Mouse (Mus musculus) layer of hippocampus, postnatal 25 days (tissue): ENCODE data around the gene Olfr1217. TPM values are rescaled to one million over a fixed set of nuclear protein-coding genes. Genes with fewer than 3 reads are reported as not detected.
"Not testable (repeated sequence)": the region's sequence is repeated elsewhere in the genome, so short reads cannot be mapped to it uniquely, and the experiment has no call there.

Experiments
- DNase-seq, 2 experiments: peaks; one replicate each; pipeline ENCODE4 v3.0.0; 2022; ENCODE audit warnings: mixed read lengths in 2 of 2, low spot score in 1 of 2; ENCODE audit errors: extremely low spot score in 1 of 2
- total RNA-seq, 2 experiments: library from RNA; stranded (reverse); gene quantifications; 2 replicates each; pipeline ENCODE4 v1.2.3; 2021

Olfr1217 gene
- not detected for total RNA-seq

- DNase-seq, result no peak
These were observed at the start of gene Olfr1217 for GRCm38 (mm10) chr2:89031965-89032364. Gene Olfr1217 (minus strand): TSS chr2:89032065.

- DNase-seq, result no peak
These were observed 49.6 kb upstream of the Olfr1217 start for GRCm38 (mm10) chr2:89081487-89081886.

GRCm38 (mm10) chr2:89061087-89061486 is 29.2 kb upstream of the Olfr1217 start, which contains the start of gene Olfr1218:
Gene Olfr1218 (minus strand): TSS chr2:89061187.
- DNase-seq, result no peak

- DNase-seq, result not testable (repeated sequence)
These were observed 10.4 kb downstream of the Olfr1217 start for GRCm38 (mm10) chr2:89021436-89021835.

- no peak for DNase-seq
These were observed 13.6 kb downstream of the Olfr1217 start, which contains the start of gene Olfr1216 for GRCm38 (mm10) chr2:89018240-89018639. Gene Olfr1216 (minus strand): TSS chr2:89018340.

- no peak for DNase-seq
These were observed 25.0 kb downstream of the Olfr1217 start, which contains the start of gene Olfr1215 for GRCm38 (mm10) chr2:89006873-89007272. Gene Olfr1215 (minus strand): TSS chr2:89006973.

GRCm38 (mm10) chr2:88992553-88992952 is 39.3 kb downstream of the Olfr1217 start, which contains the start of gene Olfr1214:
Gene Olfr1214 (minus strand): TSS chr2:88992653.
- no peak for DNase-seq

GRCm38 (mm10) chr2:88980181-88980580 is 51.7 kb downstream of the Olfr1217 start, which contains the start of gene Gm13762:
Gene Gm13762 (minus strand): TSS chr2:88980281.
- DNase-seq, result no peak

Other genes with a start within 250 kb of the Olfr1217 start
- not detected for gene Olfr1201, start 239.0 kb downstream of the Olfr1217 start, total RNA-seq
- gene Olfr1202, start 217.6 kb downstream of the Olfr1217 start, total RNA-seq, result not detected
- gene Olfr1205, start 202.3 kb downstream of the Olfr1217 start, total RNA-seq, result not detected
- gene Olfr1204, start 182.8 kb downstream of the Olfr1217 start, total RNA-seq, result not detected
- not detected for gene Olfr1206, start 168.8 kb downstream of the Olfr1217 start, total RNA-seq
- not detected for gene Olfr1208, start 129.8 kb downstream of the Olfr1217 start, total RNA-seq
- gene Olfr1209, start 116.9 kb downstream of the Olfr1217 start, total RNA-seq, result not detected
- gene Olfr1211, start 94.0 kb downstream of the Olfr1217 start, total RNA-seq, result not detected
- not detected for gene Olfr1212, start 78.1 kb downstream of the Olfr1217 start, total RNA-seq
- not detected for gene Gm13762, start 51.8 kb downstream of the Olfr1217 start, total RNA-seq
- not detected for gene Olfr1214, start 39.4 kb downstream of the Olfr1217 start, total RNA-seq
- gene Olfr1215, start 25.1 kb downstream of the Olfr1217 start, total RNA-seq, result not detected
- gene Olfr1216, start 13.7 kb downstream of the Olfr1217 start, total RNA-seq, result not detected
- gene Olfr1218, start 29.1 kb upstream of the Olfr1217 start, total RNA-seq, result not detected
- gene Olfr1219, start 51.4 kb upstream of the Olfr1217 start, total RNA-seq, result not detected
- gene Olfr1220, start 74.8 kb upstream of the Olfr1217 start, total RNA-seq, result not detected
- gene Olfr1221, start 85.2 kb upstream of the Olfr1217 start, total RNA-seq, result not detected
- gene Olfr1222, start 101.0 kb upstream of the Olfr1217 start, total RNA-seq, result not detected
- not detected for gene Olfr1223, start 119.5 kb upstream of the Olfr1217 start, total RNA-seq
- not detected for gene Olfr1224-ps1, start 132.0 kb upstream of the Olfr1217 start, total RNA-seq
- not detected for gene Olfr1225, start 142.6 kb upstream of the Olfr1217 start, total RNA-seq
- gene Olfr1226, start 168.0 kb upstream of the Olfr1217 start, total RNA-seq, result not detected
- not detected for gene Olfr1228, start 222.0 kb upstream of the Olfr1217 start, total RNA-seq